Mouse (Mus musculus): ENCODE measurements around the gene Hspb9. TPM values are rescaled to one million over a fixed set of nuclear protein-coding genes. Genes with fewer than 3 reads are reported as not detected.

The Hspb9 gene
- polyA plus RNA-seq, 1 experiment from 2014 or later, result not detected

GRCm38 (mm10) chr11:100719312-100719711, 5.7 kb downstream of the Hspb9 start:
- peaks cover 47% of the 10 kb centered on the region for H3K36me3 ChIP-seq (ENCODE audit: control insufficient read depth, insufficient read depth, low read length)

GRCm38 (mm10) chr11:100719893-100720292, 6.2 kb downstream of the Hspb9 start:
- WGBS, result 78% methylated on average over 11 of the region's 11 CpGs
- peaks cover 2% of the 10 kb centered on the region; the same call in 1 of the 2 replicates for H3K4me1 ChIP-seq (ENCODE audit: control insufficient read depth, insufficient read depth, low read length)
- H3K4me2 ChIP-seq (ENCODE audit: low read depth, low read length), result no peak overlapping the region
- H3K27ac ChIP-seq (replicated peaks; ENCODE audit: low read depth, low read length), result no peak overlapping the region
- peaks cover 47% of the 10 kb centered on the region for H3K36me3 ChIP-seq (ENCODE audit: control insufficient read depth, insufficient read depth, low read length)
- no peak for ATAC-seq (ENCODE audit: low read depth)
- DNase-seq (ENCODE audit: low spot score), result no peak
- no peak overlapping the region for H3K4me3 ChIP-seq (ENCODE audit: low read depth, low read length)
- H3K9me3 ChIP-seq (ENCODE audit: control insufficient read depth, low read length), result no peaks in the 10 kb centered on the region
- no peak overlapping the region for H3K9ac ChIP-seq (ENCODE audit: low read depth, low read length)
- H3K27me3 ChIP-seq (replicated peaks; ENCODE audit: control insufficient read depth, insufficient read depth, low read length), result no peaks in the 10 kb centered on the region

More at GRCm38 (mm10) chr11:100719312-100719711, 5.7 kb downstream of the Hspb9 start:
- Histone ChIP-seq H3K4me2 (ENCODE audit: low read depth, low read length) (no peak overlapping the region), H3K9me3 (ENCODE audit: control insufficient read depth, low read length) (no peaks in the 10 kb centered on the region), H3K27me3 (replicated peaks; ENCODE audit: control insufficient read depth, insufficient read depth, low read length) (no peaks in the 10 kb centered on the region), H3K4me3 (ENCODE audit: low read depth, low read length) (no peak overlapping the region), H3K9ac (ENCODE audit: low read depth, low read length) (no peak overlapping the region), H3K27ac (replicated peaks; ENCODE audit: low read depth, low read length) (no peak overlapping the region; the same call in 1 of the 2 replicates), H3K4me1 (ENCODE audit: control insufficient read depth, insufficient read depth, low read length) (peaks cover 2% of the 10 kb centered on the region)
- DNase-seq (ENCODE audit: low spot score) (no peak), ATAC-seq (ENCODE audit: low read depth) (no peak)
- WGBS, result 78% methylated on average over 3 of the region's 3 CpGs

- Histone ChIP-seq H3K27me3 (replicated peaks; ENCODE audit: control insufficient read depth, insufficient read depth, low read length) (no peaks in the 10 kb centered on the region), H3K36me3 (ENCODE audit: control insufficient read depth, insufficient read depth, low read length) (peaks cover 45% of the 10 kb centered on the region), H3K4me1 (ENCODE audit: control insufficient read depth, insufficient read depth, low read length) (peaks cover 6% of the 10 kb centered on the region; the same call in 1 of the 2 replicates), H3K4me3 (ENCODE audit: low read depth, low read length) (no peak overlapping the region), H3K27ac (replicated peaks; ENCODE audit: low read depth, low read length) (no peak overlapping the region), H3K9ac (ENCODE audit: low read depth, low read length) (no peak overlapping the region), H3K4me2 (ENCODE audit: low read depth, low read length) (no peak overlapping the region), H3K9me3 (ENCODE audit: control insufficient read depth, low read length) (no peaks in the 10 kb centered on the region)
- DNase-seq (ENCODE audit: low spot score), result no peak
- 68% methylated on average over 5 of the region's 5 CpGs for WGBS
- ATAC-seq (ENCODE audit: low read depth), result no peak
These were observed 6.7 kb downstream of the Hspb9 start for GRCm38 (mm10) chr11:100720345-100720744.

GRCm38 (mm10) chr11:100721254-100721653, 7.6 kb downstream of the Hspb9 start:
- Histone ChIP-seq H3K4me3 (ENCODE audit: low read depth, low read length) (no peak overlapping the region), H3K27ac (replicated peaks; ENCODE audit: low read depth, low read length) (peak overlapping the region; percentile 44; the same call in 1 of the 2 replicates), H3K9me3 (ENCODE audit: control insufficient read depth, low read length) (no peaks in the 10 kb centered on the region), H3K27me3 (replicated peaks; ENCODE audit: control insufficient read depth, insufficient read depth, low read length) (no peaks in the 10 kb centered on the region), H3K4me2 (ENCODE audit: low read depth, low read length) (no peak overlapping the region), H3K4me1 (ENCODE audit: control insufficient read depth, insufficient read depth, low read length) (peaks cover 7% of the 10 kb centered on the region; the same call in 1 of the 2 replicates), H3K36me3 (ENCODE audit: control insufficient read depth, insufficient read depth, low read length) (peaks cover 36% of the 10 kb centered on the region), H3K9ac (ENCODE audit: low read depth, low read length) (no peak overlapping the region)
- DNase-seq (ENCODE audit: low spot score) (no peak), ATAC-seq (ENCODE audit: low read depth) (no peak)
- 66% methylated on average over 4 of the region's 4 CpGs for WGBS

GRCm38 (mm10) chr11:100721776-100722492, 8.3 kb downstream of the Hspb9 start:
- Histone ChIP-seq H3K9me3 (ENCODE audit: control insufficient read depth, low read length) (no peaks in the 10 kb centered on the region), H3K4me1 (ENCODE audit: control insufficient read depth, insufficient read depth, low read length) (peaks cover 7% of the 10 kb centered on the region; the same call in 1 of the 2 replicates), H3K4me2 (ENCODE audit: low read depth, low read length) (no peak overlapping the region), H3K27ac (replicated peaks; ENCODE audit: low read depth, low read length) (0 out of 2 replicates have a peak overlapping the region, but pooled peaks have one; percentile 18), H3K36me3 (ENCODE audit: control insufficient read depth, insufficient read depth, low read length) (peaks cover 29% of the 10 kb centered on the region), H3K27me3 (replicated peaks; ENCODE audit: control insufficient read depth, insufficient read depth, low read length) (no peaks in the 10 kb centered on the region), H3K4me3 (ENCODE audit: low read depth, low read length) (no peak overlapping the region), H3K9ac (ENCODE audit: low read depth, low read length) (no peak overlapping the region)
- ATAC-seq (ENCODE audit: low read depth), result no peak
- 65% methylated on average over 8 of the region's 8 CpGs for WGBS
- DNase-seq (ENCODE audit: low spot score), result no peak

GRCm38 (mm10) chr11:100722493-100723028, 8.9 kb downstream of the Hspb9 start:
- Histone ChIP-seq H3K4me2 (ENCODE audit: low read depth, low read length) (no peak overlapping the region), H3K27me3 (replicated peaks; ENCODE audit: control insufficient read depth, insufficient read depth, low read length) (no peaks in the 10 kb centered on the region), H3K4me1 (ENCODE audit: control insufficient read depth, insufficient read depth, low read length) (peaks cover 7% of the 10 kb centered on the region; the same call in 1 of the 2 replicates), H3K4me3 (ENCODE audit: low read depth, low read length) (no peak overlapping the region), H3K27ac (replicated peaks; ENCODE audit: low read depth, low read length) (no peak overlapping the region), H3K9ac (ENCODE audit: low read depth, low read length) (no peak overlapping the region), H3K9me3 (ENCODE audit: control insufficient read depth, low read length) (no peaks in the 10 kb centered on the region), H3K36me3 (ENCODE audit: control insufficient read depth, insufficient read depth, low read length) (peaks cover 23% of the 10 kb centered on the region)
- WGBS, result 55% methylated on average over 2 of the region's 2 CpGs
- DNase-seq (ENCODE audit: low spot score), result no peak
- no peak for ATAC-seq (ENCODE audit: low read depth)

- H3K4me2 ChIP-seq (ENCODE audit: low read depth, low read length), result no peak overlapping the region
- H3K9ac ChIP-seq (ENCODE audit: low read depth, low read length), result no peak overlapping the region
- H3K4me1 ChIP-seq (ENCODE audit: control insufficient read depth, insufficient read depth, low read length), result peaks cover 7% of the 10 kb centered on the region; the same call in 1 of the 2 replicates
- peak overlapping the region; percentile 21; the same call in 1 of the 2 replicates for H3K27ac ChIP-seq (replicated peaks; ENCODE audit: low read depth, low read length)
- ATAC-seq (ENCODE audit: low read depth), result no peak
- 31% methylated on average over 5 of the region's 5 CpGs for WGBS
- H3K36me3 ChIP-seq (ENCODE audit: control insufficient read depth, insufficient read depth, low read length), result no peaks in the 10 kb centered on the region
- no peak overlapping the region for H3K4me3 ChIP-seq (ENCODE audit: low read depth, low read length)
- DNase-seq (ENCODE audit: low spot score), result no peak
- H3K9me3 ChIP-seq (ENCODE audit: control insufficient read depth, low read length), result no peaks in the 10 kb centered on the region
- H3K27me3 ChIP-seq (replicated peaks; ENCODE audit: control insufficient read depth, insufficient read depth, low read length), result no peaks in the 10 kb centered on the region
These were observed 11.4 kb downstream of the Hspb9 start for GRCm38 (mm10) chr11:100724919-100725512.

GRCm38 (mm10) chr11:100727201-100727600, 13.6 kb downstream of the Hspb9 start:
- Histone ChIP-seq H3K9ac (ENCODE audit: low read depth, low read length) (no peak overlapping the region), H3K27ac (replicated peaks; ENCODE audit: low read depth, low read length) (no peak overlapping the region), H3K4me3 (ENCODE audit: low read depth, low read length) (no peak overlapping the region), H3K36me3 (ENCODE audit: control insufficient read depth, insufficient read depth, low read length) (0 out of 2 replicates have a peak, but pooled peaks cover 3% of the 10 kb centered on the region), H3K4me2 (ENCODE audit: low read depth, low read length) (no peak overlapping the region), H3K27me3 (replicated peaks; ENCODE audit: control insufficient read depth, insufficient read depth, low read length) (no peaks in the 10 kb centered on the region), H3K9me3 (ENCODE audit: control insufficient read depth, low read length) (no peaks in the 10 kb centered on the region), H3K4me1 (ENCODE audit: control insufficient read depth, insufficient read depth, low read length) (peaks cover 7% of the 10 kb centered on the region; the same call in 1 of the 2 replicates)
- ATAC-seq (ENCODE audit: low read depth), result no peak
- no peak for DNase-seq (ENCODE audit: low spot score)
- 77% methylated on average over 3 of the region's 3 CpGs for WGBS
